Mouse (Mus musculus) liver, embryonic 15.5 days (tissue): ENCODE results near the gene Txndc5. TPM values are rescaled to one million over a fixed set of nuclear protein-coding genes. Genes with fewer than 3 reads are reported as not detected.

Experiments
- ATAC-seq: fragments of 200-750 bp; cut with Nextera tagmentation; 2 replicates; pipeline ENCODE4 v1.8.0; 2017; ENCODE audit warnings: moderate number of reproducible peaks, mild to moderate bottlenecking, moderate library complexity; ENCODE audit not compliant: insufficient read depth
- H3K27ac ChIP-seq: fragments of 300-500 bp; sonication (generic); replicated peaks from 2 replicates; pipeline ENCODE4 v1.5.1; 2015; ENCODE audit warnings: mild to moderate bottlenecking, inconsistent platforms
- H3K27me3 ChIP-seq: fragments of 300-500 bp; sonication (generic); 2 replicates; pipeline ENCODE4 v1.6.1; 2015; ENCODE audit warnings: mild to moderate bottlenecking, inconsistent platforms
- H3K36me3 ChIP-seq: fragments of 300-500 bp; sonication (generic); replicated peaks from 2 replicates; pipeline ENCODE4 v1.6.1; 2015; ENCODE audit warnings: moderate library complexity, mild to moderate bottlenecking, inconsistent platforms
- H3K4me1 ChIP-seq: fragments of 300-500 bp; sonication (generic); replicated peaks from 2 replicates; pipeline ENCODE4 v1.6.1; 2015; ENCODE audit warnings: inconsistent platforms
- H3K4me2 ChIP-seq: fragments of 300-500 bp; sonication (generic); 2 replicates; pipeline ENCODE4 v1.6.1; 2015; ENCODE audit warnings: moderate library complexity, mild to moderate bottlenecking, inconsistent platforms
- H3K4me3 ChIP-seq: fragments of 300-500 bp; sonication (generic); replicated peaks from 2 replicates; pipeline ENCODE4 v1.5.1; 2015; ENCODE audit warnings: mild to moderate bottlenecking, inconsistent platforms
- H3K9ac ChIP-seq: fragments of 300-500 bp; sonication (generic); 2 replicates; pipeline ENCODE4 v1.6.1; 2015; ENCODE audit warnings: moderate library complexity, mild to moderate bottlenecking, inconsistent platforms
- H3K9me3 ChIP-seq: fragments of 300-500 bp; sonication (generic); replicated peaks from 2 replicates; pipeline ENCODE4 v1.6.1; 2016; ENCODE audit warnings: inconsistent platforms
- WGBS: fragments of 180-500 bp; shearing (Covaris S2); methylation state at CpG from one replicate; pipeline ENCODE4 v1.1.7; 2015; ENCODE audit warnings: mixed read lengths; ENCODE audit not compliant: insufficient replicate concordance; 5-methylcytosine and 5-hydroxymethylcytosine counted together
- polyA plus RNA-seq: library from polyadenylated mRNA; unstranded; fragments of >200 nt; fragmentation: Nextera tagmentation; extraction: Ambion mirVana; gene quantifications from 2 replicates; pipeline ENCODE4 v1.2.1, GENCODE M21; 2015

Txndc5 gene
- polyA plus RNA-seq, 1 experiment from 2014 or later = 79.1 TPM

- Histone ChIP-seq H3K4me2 (no peak overlapping the region), H3K9me3 (no peaks in the 10 kb centered on the region), H3K36me3 (no peaks in the 10 kb centered on the region), H3K9ac (no peak overlapping the region), H3K4me3 (no peak overlapping the region), H3K4me1 (no peaks in the 10 kb centered on the region), H3K27ac (no peak overlapping the region), H3K27me3 (no peaks in the 10 kb centered on the region; the same call in 1 of the 2 replicates)
- WGBS = 38% methylated on average over 1 of the region's 1 CpGs
- ATAC-seq = no peak
These were observed 65.2 kb downstream of the Txndc5 start for GRCm38 (mm10) chr13:38463410-38463809.

DNA sequence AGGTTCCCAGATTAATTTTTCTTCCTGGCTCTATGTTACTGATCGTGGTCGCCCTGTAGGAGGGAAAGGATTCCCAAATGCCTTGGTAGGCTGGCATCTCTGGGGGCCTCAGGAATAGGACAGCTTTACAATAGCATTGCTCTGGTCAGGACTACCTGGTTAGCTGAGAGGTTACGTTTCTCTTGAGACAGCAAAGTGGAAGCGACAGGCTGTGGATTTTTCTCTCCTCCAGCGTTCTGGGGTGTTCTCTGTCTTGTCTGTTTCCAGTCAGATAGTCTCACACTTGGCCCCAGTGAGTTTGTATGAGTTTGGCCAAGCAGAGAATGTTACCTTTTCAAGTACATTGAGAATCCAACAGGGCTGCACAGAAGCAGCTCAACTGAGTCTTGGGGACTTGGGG, 77.2 kb downstream of the Txndc5 start:
- H3K9ac ChIP-seq = no peak overlapping the region
- H3K27ac ChIP-seq = no peak overlapping the region
- no peaks in the 10 kb centered on the region for H3K27me3 ChIP-seq
- no peaks in the 10 kb centered on the region for H3K4me1 ChIP-seq
- 64% methylated on average over 5 of the region's 5 CpGs for WGBS
- no peaks in the 10 kb centered on the region for H3K9me3 ChIP-seq
- no peak overlapping the region for H3K4me3 ChIP-seq
- no peaks in the 10 kb centered on the region for H3K36me3 ChIP-seq
- no peak for ATAC-seq
- no peak overlapping the region for H3K4me2 ChIP-seq

Other genes with a start within 250 kb of the Txndc5 start
- gene Bmp6, start 183.7 kb downstream of the Txndc5 start, polyA plus RNA-seq = 0.15 and 0.25 TPM in 2 replicates
- gene Bloc1s5, start 106.3 kb upstream of the Txndc5 start, polyA plus RNA-seq = 10.3 and 10.5 TPM in 2 replicates
- 37.2 and 41.9 TPM in 2 replicates for gene Eef1e1, start 130.2 kb upstream of the Txndc5 start, polyA plus RNA-seq